Mouse (Mus musculus) embryonic facial prominence, embryonic 12.5 days (tissue): ENCODE measurements at regions not wholly inside any gene's neighbourhood (a gene's known extent, or its start where the extent isn't known, plus 50 kb on each side); places are given as distances from the start of the nearest gene placed in this dataset.
A peak's percentile ranks its signal among the peaks of the same experiment; 100 is the strongest.

ENCODE experiments used
- ATAC-seq: fragments of 200-750 bp; cut with Nextera tagmentation; 2 replicates; pipeline ENCODE4 v1.8.0; 2017; ENCODE audit not compliant: insufficient number of reproducible peaks, insufficient read depth, low FRiP score, low TSS enrichment
- H3K27ac ChIP-seq: fragments of 300-500 bp; sonication (generic); 2 replicates; pipeline ENCODE4 v1.5.1; 2016; ENCODE audit warnings: mild to moderate bottlenecking
- H3K27me3 ChIP-seq: fragments of 300-500 bp; sonication (generic); 2 replicates; pipeline ENCODE4 v1.6.1; 2016; ENCODE audit warnings: mild to moderate bottlenecking, moderate library complexity
- H3K36me3 ChIP-seq: fragments of 300-500 bp; sonication (generic); 2 replicates; pipeline ENCODE4 v1.6.1; 2016; ENCODE audit warnings: mild to moderate bottlenecking
- H3K4me1 ChIP-seq: fragments of 300-500 bp; sonication (generic); 2 replicates; pipeline ENCODE4 v1.6.1; 2016
- H3K4me2 ChIP-seq: fragments of 300-500 bp; sonication (generic); replicated peaks from 2 replicates; pipeline ENCODE4 v1.6.1; 2016; ENCODE audit warnings: mild to moderate bottlenecking, moderate library complexity
- H3K4me3 ChIP-seq: fragments of 300-500 bp; sonication (generic); 2 replicates; pipeline ENCODE4 v1.5.1; 2016; ENCODE audit warnings: mild to moderate bottlenecking
- H3K9ac ChIP-seq: fragments of 300-500 bp; sonication (generic); 2 replicates; pipeline ENCODE4 v1.6.1; 2016; ENCODE audit warnings: mild to moderate bottlenecking, moderate library complexity
- H3K9me3 ChIP-seq: fragments of 300-500 bp; sonication (generic); 2 replicates; pipeline ENCODE4 v1.6.1; 2016; ENCODE audit warnings: mild to moderate bottlenecking, moderate library complexity
- WGBS: fragments of 180-500 bp; shearing (Covaris S2); methylation state at CpG from one replicate; pipeline ENCODE4 v1.1.7; 2016; 5-methylcytosine and 5-hydroxymethylcytosine counted together

DNA sequence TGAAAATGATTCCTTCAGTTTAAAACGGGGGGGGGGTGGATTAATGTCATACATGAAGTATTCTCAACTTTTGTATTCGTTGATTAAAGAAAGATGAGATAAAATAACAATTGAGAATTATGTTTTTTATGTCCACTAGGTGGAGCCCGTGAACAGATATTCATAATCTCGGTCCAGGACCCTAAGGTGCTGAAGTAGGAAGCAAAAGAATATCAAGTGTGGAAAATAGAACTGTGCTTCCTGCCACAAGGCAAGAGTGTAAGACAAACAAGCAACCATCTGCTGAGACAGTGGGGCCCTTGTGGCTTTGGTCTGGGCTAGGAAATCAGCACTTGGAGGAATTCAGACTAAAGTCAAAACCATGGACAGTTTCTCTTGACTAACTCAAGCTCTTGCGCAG lies 50.9 kb upstream of the Kap start:
- no peak for ATAC-seq
- 31% methylated on average over 5 of the region's 5 CpGs for WGBS

DNA sequence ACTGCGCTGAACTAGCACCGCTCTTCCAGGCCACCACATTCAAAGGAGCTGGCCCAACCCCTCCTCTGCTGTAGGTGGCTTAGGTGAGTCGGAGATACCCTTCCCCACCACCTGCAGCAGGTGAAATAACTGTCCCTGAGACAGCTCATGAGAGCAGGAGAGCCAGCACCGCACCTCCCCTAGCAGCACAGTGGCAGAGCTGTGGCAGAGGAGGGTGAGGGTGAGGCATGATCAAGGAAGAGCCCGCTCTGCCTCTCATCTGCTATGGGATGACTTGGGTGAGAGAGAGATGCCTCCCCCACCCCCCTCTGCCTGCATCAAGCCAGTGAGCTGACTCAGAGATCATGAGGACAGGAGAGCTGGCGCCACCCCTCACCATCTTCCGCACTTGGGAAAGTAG lies 81.1 kb upstream of the Kap start:
- Histone ChIP-seq H3K4me3 (no peak overlapping the region), H3K4me1 (no peaks in the 10 kb centered on the region), H3K36me3 (no peaks in the 10 kb centered on the region), H3K27ac (no peak overlapping the region), H3K4me2 (no peak overlapping the region), H3K9ac (no peak overlapping the region), H3K9me3 (no peaks in the 10 kb centered on the region), H3K27me3 (no peaks in the 10 kb centered on the region)
- 91% methylated on average over 7 of the region's 7 CpGs for WGBS
- no peak for ATAC-seq

More for the DNA sequence above, 50.9 kb upstream of the Kap start:
- no peaks in the 10 kb centered on the region for H3K36me3 ChIP-seq
- H3K4me2 ChIP-seq, result no peak overlapping the region
- H3K9me3 ChIP-seq, result no peaks in the 10 kb centered on the region
- H3K27me3 ChIP-seq, result no peaks in the 10 kb centered on the region
- no peak overlapping the region for H3K4me3 ChIP-seq
- no peaks in the 10 kb centered on the region for H3K4me1 ChIP-seq
- H3K9ac ChIP-seq, result no peak overlapping the region
- no peak overlapping the region for H3K27ac ChIP-seq

DNA sequence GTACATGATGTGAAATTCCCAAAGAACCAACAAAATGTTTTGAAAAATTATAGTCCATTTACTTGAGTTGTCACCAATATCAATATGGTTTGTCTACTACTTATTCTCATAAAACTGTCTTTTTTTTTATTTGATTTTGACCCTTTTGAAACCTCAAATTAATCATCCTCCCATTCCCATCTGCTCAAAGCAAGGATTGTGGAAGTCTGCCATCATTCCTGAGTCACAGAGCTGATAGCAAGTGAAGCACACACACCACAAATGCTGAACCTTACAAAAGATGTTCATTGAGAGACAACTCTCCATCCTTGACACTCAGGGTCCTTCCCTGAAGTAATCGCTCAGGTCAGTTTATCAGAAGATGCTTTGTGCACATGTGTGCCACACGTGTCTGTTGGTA lies 82.1 kb upstream of the Kap start:
- Histone ChIP-seq H3K4me2 (no peak overlapping the region), H3K4me3 (no peak overlapping the region), H3K9ac (no peak overlapping the region), H3K9me3 (no peaks in the 10 kb centered on the region), H3K27me3 (no peaks in the 10 kb centered on the region), H3K36me3 (no peaks in the 10 kb centered on the region), H3K27ac (no peak overlapping the region), H3K4me1 (no peaks in the 10 kb centered on the region)
- WGBS, result 91% methylated on average over 2 of the region's 2 CpGs
- ATAC-seq, result no peak

DNA sequence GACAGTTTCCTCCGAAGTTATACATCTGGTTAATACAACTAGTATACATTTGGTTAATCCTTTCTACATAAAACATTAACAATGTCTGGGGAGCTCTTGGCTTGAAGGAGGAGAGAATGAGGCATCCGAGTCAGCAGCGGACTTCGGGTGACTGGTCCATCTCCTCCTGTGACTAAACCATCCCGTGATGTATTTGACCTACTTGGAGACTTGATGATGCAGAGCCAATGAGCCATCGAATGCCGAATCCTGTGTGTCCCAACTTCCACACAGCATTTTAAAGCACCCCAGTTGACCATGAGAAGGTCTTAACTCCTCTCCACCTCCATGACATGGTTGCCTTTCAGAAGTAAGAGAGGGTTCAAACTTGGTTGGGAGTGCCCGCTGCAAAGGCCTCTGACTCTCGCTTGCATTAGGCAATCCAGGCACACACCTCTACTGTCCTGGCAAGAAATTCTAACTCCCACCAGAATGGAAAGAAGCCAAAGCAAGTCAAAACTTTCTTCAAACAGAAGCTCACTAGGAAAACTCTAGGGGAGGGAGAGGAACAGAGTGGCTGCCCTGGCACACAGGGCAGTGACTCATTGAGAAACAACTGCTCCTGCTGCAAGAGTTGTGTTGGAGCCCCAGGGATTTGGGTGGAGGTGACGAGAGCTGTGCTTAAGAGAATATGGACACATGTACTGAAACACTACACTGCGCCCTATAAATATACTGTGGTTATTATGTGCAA lies 75.4 kb upstream of the Etv6 start:
- 79% methylated on average over 11 of the region's 11 CpGs for WGBS
- H3K4me3 ChIP-seq, result no peak overlapping the region
- H3K4me1 ChIP-seq, result no peaks in the 10 kb centered on the region
- H3K27ac ChIP-seq, result no peak overlapping the region
- no peaks in the 10 kb centered on the region for H3K36me3 ChIP-seq
- no peak overlapping the region for H3K4me2 ChIP-seq
- ATAC-seq, result no peak
- no peak overlapping the region for H3K9ac ChIP-seq
- H3K27me3 ChIP-seq, result no peaks in the 10 kb centered on the region
- no peaks in the 10 kb centered on the region for H3K9me3 ChIP-seq

DNA sequence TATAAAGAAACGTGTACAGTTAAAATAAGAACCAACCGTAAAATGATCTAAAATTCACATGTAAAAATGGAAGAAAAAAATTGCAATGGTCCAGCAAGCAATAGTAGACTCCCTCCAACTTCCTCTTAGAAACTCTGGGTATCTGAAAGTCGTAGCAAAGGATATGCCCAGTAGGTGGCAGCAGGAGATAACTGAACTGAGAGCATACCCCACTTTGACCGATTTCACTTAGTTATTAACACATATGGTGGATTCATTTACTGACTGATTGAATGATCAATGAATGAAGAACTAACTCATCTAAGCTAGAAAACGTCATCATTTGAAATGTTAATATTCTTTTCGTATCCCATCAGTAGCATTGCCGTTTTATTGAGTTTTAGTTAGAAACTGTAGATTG lies 74.8 kb upstream of the Etv6 start:
- Histone ChIP-seq H3K27ac (no peak overlapping the region), H3K9me3 (no peaks in the 10 kb centered on the region), H3K27me3 (no peaks in the 10 kb centered on the region), H3K4me2 (no peak overlapping the region), H3K4me1 (no peaks in the 10 kb centered on the region), H3K9ac (no peak overlapping the region), H3K36me3 (no peaks in the 10 kb centered on the region), H3K4me3 (no peak overlapping the region)
- WGBS, result 31% methylated on average over 7 of the region's 7 CpGs
- ATAC-seq, result no peak

DNA sequence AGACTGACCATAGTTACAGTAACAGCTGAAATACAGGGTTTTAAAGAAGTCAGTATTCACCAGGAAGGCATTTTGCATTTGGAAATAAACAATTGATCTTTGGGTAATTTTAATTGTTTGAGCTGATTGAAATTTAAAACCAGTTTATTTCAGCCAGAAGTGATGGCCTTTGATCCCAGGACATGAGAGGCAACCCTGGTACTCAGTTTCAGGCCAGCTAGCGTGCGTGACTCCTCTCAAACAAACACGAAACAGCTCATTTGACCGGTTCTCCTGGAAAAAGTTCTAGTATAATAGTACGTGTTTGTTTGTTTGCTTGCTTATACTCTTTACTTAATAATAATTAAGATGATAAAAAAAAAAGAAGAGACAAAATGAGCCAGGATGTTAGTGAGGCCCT lies 72.9 kb upstream of the Etv6 start:
- Histone ChIP-seq H3K9ac (no peak overlapping the region), H3K4me1 (no peaks in the 10 kb centered on the region), H3K4me3 (no peak overlapping the region), H3K27ac (no peak overlapping the region), H3K36me3 (no peaks in the 10 kb centered on the region), H3K4me2 (no peak overlapping the region), H3K27me3 (no peaks in the 10 kb centered on the region), H3K9me3 (no peaks in the 10 kb centered on the region)
- no peak for ATAC-seq
- WGBS, result 70% methylated on average over 5 of the region's 5 CpGs

DNA sequence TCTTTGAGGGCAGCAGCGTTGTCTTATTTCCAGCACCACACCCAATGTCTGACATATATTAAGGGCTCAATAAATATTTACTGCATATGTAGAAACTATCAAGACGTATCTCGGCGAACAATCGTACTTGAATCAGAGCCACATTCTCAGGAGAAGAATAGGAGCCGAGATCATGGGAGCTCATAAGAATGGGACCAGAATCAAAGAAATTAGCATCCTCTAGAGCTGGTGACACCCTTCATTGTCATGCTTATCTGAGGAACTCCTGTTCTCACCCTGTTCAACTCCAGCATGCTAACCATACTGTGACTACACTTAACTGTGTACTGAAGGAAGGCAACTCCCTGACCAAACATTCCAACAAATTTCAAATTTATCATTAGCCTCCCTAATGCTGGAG lies 72.2 kb upstream of the Etv6 start:
- ATAC-seq, result no peak
- WGBS, result 83% methylated on average over 6 of the region's 6 CpGs
- H3K9me3 ChIP-seq, result no peaks in the 10 kb centered on the region

DNA sequence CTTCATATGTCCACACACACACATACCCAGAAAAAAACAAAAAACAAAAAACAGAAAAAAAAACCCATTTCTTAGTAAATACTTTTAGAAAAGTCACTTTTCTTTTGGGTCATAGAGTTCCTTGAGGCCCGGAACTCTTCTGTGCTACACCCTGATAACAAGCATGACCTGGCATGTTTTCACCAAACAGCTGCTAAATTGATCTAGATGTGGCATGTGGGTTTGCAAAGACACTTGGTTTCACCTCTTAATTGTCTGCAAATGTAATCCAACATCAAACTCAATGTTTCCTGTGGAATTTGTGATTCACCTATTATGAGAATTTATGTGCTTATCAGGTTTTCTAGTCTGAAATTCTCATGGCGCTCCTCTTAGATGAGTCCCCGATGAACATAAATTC lies 68.2 kb upstream of the Etv6 start:
- Histone ChIP-seq H3K36me3 (no peaks in the 10 kb centered on the region), H3K27ac (no peak overlapping the region), H3K4me1 (no peaks in the 10 kb centered on the region), H3K4me3 (no peak overlapping the region), H3K9ac (no peak overlapping the region), H3K9me3 (no peaks in the 10 kb centered on the region), H3K27me3 (no peaks in the 10 kb centered on the region), H3K4me2 (no peak overlapping the region)
- ATAC-seq, result no peak
- WGBS, result 87% methylated on average over 3 of the region's 3 CpGs

More for the DNA sequence above, 72.2 kb upstream of the Etv6 start:
- no peak overlapping the region for H3K9ac ChIP-seq
- H3K4me2 ChIP-seq, result no peak overlapping the region
- H3K27me3 ChIP-seq, result no peaks in the 10 kb centered on the region
- H3K4me1 ChIP-seq, result no peaks in the 10 kb centered on the region
- no peak overlapping the region for H3K4me3 ChIP-seq
- H3K27ac ChIP-seq, result no peak overlapping the region
- H3K36me3 ChIP-seq, result no peaks in the 10 kb centered on the region

DNA sequence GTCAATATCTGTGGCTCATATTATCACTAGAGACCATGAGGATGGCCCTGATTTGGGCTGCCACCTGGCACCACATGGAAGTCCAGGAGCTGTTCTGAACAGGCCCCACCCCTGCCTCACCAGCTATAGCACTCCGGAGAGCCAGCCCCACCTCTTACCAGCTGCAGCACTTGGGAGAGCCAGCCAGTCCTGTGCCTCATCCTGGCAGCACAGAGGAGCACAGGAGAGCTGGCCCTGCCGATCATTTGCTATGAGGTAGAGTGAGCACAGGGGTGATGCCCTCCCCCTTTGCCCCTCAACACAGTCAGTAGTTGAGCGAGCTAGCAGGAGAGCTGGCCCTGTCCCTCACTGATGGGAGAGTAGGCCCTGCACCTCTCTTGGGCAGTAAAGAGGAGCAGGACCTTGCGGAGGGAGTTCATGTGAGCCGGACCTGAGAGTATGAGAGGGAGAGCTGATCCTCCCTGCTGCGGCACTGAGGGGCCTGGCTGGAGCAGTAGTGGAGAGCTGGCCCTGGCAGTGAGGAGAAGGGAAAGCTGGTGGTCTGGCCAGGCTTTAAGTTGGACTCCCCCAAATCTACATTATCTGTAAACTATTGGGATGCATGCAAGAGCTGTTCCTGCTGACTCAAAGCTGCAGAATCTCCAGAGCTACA lies 63.3 kb upstream of the Etv6 start:
- no peaks in the 10 kb centered on the region for H3K4me1 ChIP-seq
- no peak overlapping the region for H3K4me3 ChIP-seq
- H3K9me3 ChIP-seq, result no peaks in the 10 kb centered on the region
- 0 out of 2 replicates have a peak, but pooled peaks have one; percentile 56 for ATAC-seq
- H3K27ac ChIP-seq, result no peak overlapping the region
- H3K36me3 ChIP-seq, result no peaks in the 10 kb centered on the region
- WGBS, result 74% methylated on average over 6 of the region's 6 CpGs
- H3K27me3 ChIP-seq, result no peaks in the 10 kb centered on the region
- no peak overlapping the region for H3K4me2 ChIP-seq
- H3K9ac ChIP-seq, result no peak overlapping the region

DNA sequence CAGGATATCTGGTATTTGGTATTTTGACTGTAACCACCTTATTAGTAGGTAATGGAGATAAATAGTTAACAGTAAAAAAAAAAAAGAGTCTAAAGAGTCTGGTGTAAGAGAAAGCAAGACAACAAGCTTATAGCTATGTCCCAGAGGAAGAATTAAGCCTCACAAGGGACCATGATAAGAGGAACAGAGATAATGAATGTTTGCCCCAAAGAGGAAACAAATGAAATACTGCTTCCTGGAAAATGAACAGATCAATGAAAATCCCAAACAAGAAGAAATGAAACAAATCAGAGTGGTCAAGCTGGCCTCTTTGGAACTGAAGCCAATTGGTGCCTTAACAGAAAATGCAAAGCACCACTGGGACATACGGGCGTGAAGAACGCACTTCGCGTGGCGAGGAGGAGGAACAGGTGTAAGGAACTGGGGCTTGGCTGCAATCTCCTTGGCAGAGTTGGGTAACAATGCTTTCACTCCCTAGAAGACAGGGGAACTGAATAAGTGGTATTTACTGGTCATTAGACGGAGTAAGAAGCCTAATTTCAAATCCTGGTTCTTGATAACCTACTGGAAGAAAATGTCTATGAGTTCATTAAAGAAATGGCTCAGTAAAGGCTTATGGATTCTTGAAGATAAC lies 62.2 kb upstream of the Etv6 start:
- 91% methylated on average over 7 of the region's 7 CpGs for WGBS
- no peak for ATAC-seq
- Histone ChIP-seq H3K27me3 (no peaks in the 10 kb centered on the region), H3K4me2 (no peak overlapping the region), H3K9me3 (no peaks in the 10 kb centered on the region), H3K36me3 (no peaks in the 10 kb centered on the region), H3K27ac (no peak overlapping the region), H3K4me3 (no peak overlapping the region), H3K9ac (no peak overlapping the region), H3K4me1 (no peaks in the 10 kb centered on the region)

DNA sequence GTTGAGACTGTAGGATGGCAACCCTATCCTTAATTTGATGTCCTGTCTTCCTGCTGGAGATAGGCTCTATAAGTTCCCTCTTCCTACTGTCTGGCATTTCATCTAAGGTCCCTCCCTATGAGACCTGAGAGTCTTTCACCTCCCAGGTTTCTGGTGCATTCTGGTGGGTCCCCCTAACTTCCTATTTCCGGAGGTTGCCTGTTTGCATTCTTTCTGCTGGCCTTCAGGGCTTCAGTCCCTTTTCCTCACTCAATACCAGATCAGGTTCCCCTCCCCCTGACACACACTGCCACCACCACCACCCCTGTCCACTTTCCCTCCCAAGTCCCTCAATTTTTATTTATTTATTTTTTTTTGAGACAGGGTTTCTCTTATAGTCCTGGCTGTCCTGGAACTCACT lies 59.5 kb upstream of the Etv6 start:
- WGBS, result 65% methylated on average over 1 of the region's 1 CpGs
- Histone ChIP-seq H3K4me1 (no peaks in the 10 kb centered on the region), H3K9ac (no peak overlapping the region), H3K27ac (no peak overlapping the region), H3K4me2 (no peak overlapping the region), H3K36me3 (no peaks in the 10 kb centered on the region), H3K27me3 (no peaks in the 10 kb centered on the region), H3K4me3 (no peak overlapping the region), H3K9me3 (no peaks in the 10 kb centered on the region)
- no peak for ATAC-seq

DNA sequence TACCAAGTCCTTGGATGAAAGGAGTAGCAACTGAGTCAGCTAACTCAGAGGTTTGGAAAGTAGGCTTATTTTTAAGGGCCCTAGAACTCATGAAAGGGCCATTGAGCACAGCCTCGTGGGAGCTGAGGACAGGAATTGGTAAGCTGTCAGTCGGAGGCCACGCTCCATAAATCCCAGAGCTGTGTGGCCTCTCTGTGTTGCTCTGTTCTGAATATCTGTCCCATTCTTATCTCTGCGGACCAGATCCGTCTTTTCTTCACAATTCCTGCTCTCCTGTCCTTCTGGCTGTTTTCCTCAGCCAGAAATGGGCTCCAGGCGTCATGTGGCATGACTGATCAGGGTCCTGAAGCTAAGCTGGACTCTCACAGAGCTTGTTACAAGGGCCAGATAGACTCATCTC lies 58.6 kb upstream of the Etv6 start:
- no peaks in the 10 kb centered on the region for H3K4me1 ChIP-seq
- H3K4me3 ChIP-seq, result no peak overlapping the region
- WGBS, result 58% methylated on average over 6 of the region's 6 CpGs
- no peak for ATAC-seq
- H3K27ac ChIP-seq, result no peak overlapping the region
- H3K27me3 ChIP-seq, result no peaks in the 10 kb centered on the region
- no peak overlapping the region for H3K9ac ChIP-seq
- no peaks in the 10 kb centered on the region for H3K36me3 ChIP-seq
- no peak overlapping the region for H3K4me2 ChIP-seq
- no peaks in the 10 kb centered on the region for H3K9me3 ChIP-seq
